Mouse (Mus musculus) forebrain, embryonic 14.5 days (tissue): ENCODE measurements around the gene Rsad1. TPM values are rescaled to one million over a fixed set of nuclear protein-coding genes. Genes with fewer than 3 reads are reported as not detected.

Experiments
- ATAC-seq: fragments of 200-750 bp; cut with Nextera tagmentation; 2 replicates; pipeline ENCODE4 v1.8.0; 2017; ENCODE audit warnings: mild to moderate bottlenecking, moderate library complexity
- DNase-seq: peaks from one replicate; pipeline ENCODE4 v3.0.0-alpha.2; 2015; ENCODE audit warnings: low spot score
- H3K27ac ChIP-seq: fragments of 300-500 bp; sonication (generic); 2 replicates; pipeline ENCODE4 v1.5.1; 2014; ENCODE audit warnings: low read depth, mild to moderate bottlenecking, control low read depth, low read length, moderate library complexity
- H3K27me3 ChIP-seq: fragments of 300-500 bp; sonication (generic); replicated peaks from 2 replicates; pipeline ENCODE4 v1.6.1; 2014; ENCODE audit warnings: low read length, control low read depth, mixed read lengths; ENCODE audit not compliant: control insufficient read depth, insufficient read depth
- H3K36me3 ChIP-seq: fragments of 300-500 bp; sonication (generic); 2 replicates; pipeline ENCODE4 v1.6.1; 2014; ENCODE audit warnings: low read length, control low read depth; ENCODE audit not compliant: control insufficient read depth, insufficient read depth
- H3K4me1 ChIP-seq: fragments of 300-500 bp; sonication (generic); 2 replicates; pipeline ENCODE4 v1.6.1; 2014; ENCODE audit warnings: antibody characterized with exemption, low read length, control low read depth; ENCODE audit not compliant: control insufficient read depth, insufficient read depth
- H3K4me2 ChIP-seq: fragments of 300-500 bp; sonication (generic); 2 replicates; pipeline ENCODE4 v1.6.1; 2014; ENCODE audit warnings: mild to moderate bottlenecking, control low read depth, low read length
- H3K4me3 ChIP-seq: fragments of 300-500 bp; sonication (generic); 2 replicates; pipeline ENCODE4 v1.5.1; 2014; ENCODE audit warnings: low read depth, low read length, control low read depth
- H3K9ac ChIP-seq: fragments of 300-500 bp; sonication (generic); 2 replicates; pipeline ENCODE4 v1.6.1; 2014; ENCODE audit warnings: mild to moderate bottlenecking, low read length, control low read depth, moderate library complexity
- H3K9me3 ChIP-seq: fragments of 300-500 bp; sonication (generic); replicated peaks from 2 replicates; pipeline ENCODE4 v1.6.1; 2016; ENCODE audit warnings: low read length, control low read depth, mixed read lengths; ENCODE audit not compliant: control insufficient read depth
- WGBS: fragments of 180-500 bp; shearing (Covaris S2); extraction: QIAGEN DNeasy Blood & Tissue Kit; methylation state at CpG from one replicate; pipeline ENCODE4 v1.1.7; 2014; 5-methylcytosine and 5-hydroxymethylcytosine counted together
- polyA plus RNA-seq: library from polyadenylated mRNA; unstranded; fragments of >200 nt; fragmentation: Nextera tagmentation; extraction: Ambion mirVana; gene quantifications from 2 replicates; pipeline ENCODE4 v1.2.1, GENCODE M21; 2014

Gene Rsad1
- polyA plus RNA-seq, 1 experiment from 2014 or later = 3.9 TPM

GRCm38 (mm10) chr11:94563383-94563782 is 14.3 kb upstream of the Rsad1 start:
- H3K9ac ChIP-seq = no peak overlapping the region
- H3K4me2 ChIP-seq = no peak overlapping the region
- peaks cover 6% of the 10 kb centered on the region; the same call in 1 of the 2 replicates for H3K4me1 ChIP-seq
- peaks cover 19% of the 10 kb centered on the region for H3K27me3 ChIP-seq
- H3K4me3 ChIP-seq = no peak overlapping the region
- no peaks in the 10 kb centered on the region for H3K9me3 ChIP-seq
- H3K36me3 ChIP-seq = 0 out of 2 replicates have a peak, but pooled peaks cover 2% of the 10 kb centered on the region
- H3K27ac ChIP-seq = no peak overlapping the region
- ATAC-seq (no peak), DNase-seq (no peak)
- 95% methylated on average over 5 of the region's 5 CpGs for WGBS

GRCm38 (mm10) chr11:94558226-94558625 is 9.2 kb upstream of the Rsad1 start:
- H3K4me2 ChIP-seq = no peak overlapping the region
- no peak overlapping the region for H3K4me3 ChIP-seq
- no peaks in the 10 kb centered on the region for H3K27me3 ChIP-seq
- WGBS = 74% methylated on average over 3 of the region's 3 CpGs
- no peaks in the 10 kb centered on the region for H3K4me1 ChIP-seq
- no peaks in the 10 kb centered on the region for H3K9me3 ChIP-seq
- 0 out of 2 replicates have a peak, but pooled peaks cover 2% of the 10 kb centered on the region for H3K36me3 ChIP-seq
- ATAC-seq = no peak
- H3K27ac ChIP-seq = no peak overlapping the region
- H3K9ac ChIP-seq = no peak overlapping the region
- peak; percentile 19 for DNase-seq

- Histone ChIP-seq H3K27ac (no peak overlapping the region), H3K27me3 (no peaks in the 10 kb centered on the region), H3K4me2 (no peak overlapping the region), H3K9ac (no peak overlapping the region), H3K4me3 (no peak overlapping the region), H3K9me3 (no peaks in the 10 kb centered on the region), H3K4me1 (no peaks in the 10 kb centered on the region), H3K36me3 (no peaks in the 10 kb centered on the region)
- DNase-seq (no peak), ATAC-seq (no peak)
- WGBS = 90% methylated on average over 5 of the region's 5 CpGs
Measured at GRCm38 (mm10) chr11:94550442-94550744, 1.3 kb upstream of the Rsad1 start.

GRCm38 (mm10) chr11:94549691-94550441 is 811 bp upstream of the Rsad1 start:
- H3K27ac ChIP-seq = no peak overlapping the region

GRCm38 (mm10) chr11:94548041-94548784 is 842 bp downstream of the Rsad1 start:
- peak; percentile 35 for ATAC-seq
- Histone ChIP-seq H3K4me1 (peaks cover 3% of the 10 kb centered on the region), H3K27ac (no peak overlapping the region; the same call in 1 of the 2 replicates), H3K36me3 (no peaks in the 10 kb centered on the region), H3K9me3 (no peaks in the 10 kb centered on the region), H3K9ac (peak overlapping the region; percentile 73), H3K27me3 (no peaks in the 10 kb centered on the region), H3K4me2 (peak overlapping the region; percentile 92), H3K4me3 (peak overlapping the region; percentile 58)
- WGBS = 14% methylated on average over 24 of the region's 24 CpGs
- DNase-seq = peak; percentile 50

More at GRCm38 (mm10) chr11:94549691-94550441, 811 bp upstream of the Rsad1 start:
- Histone ChIP-seq H3K36me3 (no peaks in the 10 kb centered on the region), H3K4me3 (no peak overlapping the region), H3K9ac (no peak overlapping the region), H3K4me2 (no peak overlapping the region), H3K4me1 (no peaks in the 10 kb centered on the region), H3K9me3 (no peaks in the 10 kb centered on the region), H3K27me3 (no peaks in the 10 kb centered on the region)
- 80% methylated on average over 10 of the region's 10 CpGs for WGBS
- no peak for ATAC-seq
- DNase-seq = no peak

GRCm38 (mm10) chr11:94547271-94547670 is 1.8 kb downstream of the Rsad1 start:
- Histone ChIP-seq H3K4me3 (no peak overlapping the region), H3K27ac (no peak overlapping the region), H3K4me2 (no peak overlapping the region), H3K27me3 (no peaks in the 10 kb centered on the region), H3K9ac (no peak overlapping the region), H3K36me3 (0 out of 2 replicates have a peak, but pooled peaks cover 3% of the 10 kb centered on the region), H3K4me1 (peaks cover 3% of the 10 kb centered on the region), H3K9me3 (no peaks in the 10 kb centered on the region)
- ATAC-seq (no peak), DNase-seq (no peak)
- whole genome bisulfite sequencing = 96% methylated on average over 6 of the region's 6 CpGs

- Histone ChIP-seq H3K9me3 (no peaks in the 10 kb centered on the region), H3K9ac (no peak overlapping the region), H3K27me3 (no peaks in the 10 kb centered on the region), H3K36me3 (0 out of 2 replicates have a peak, but pooled peaks cover 5% of the 10 kb centered on the region), H3K4me3 (no peak overlapping the region), H3K27ac (no peak overlapping the region), H3K4me1 (peaks cover 3% of the 10 kb centered on the region), H3K4me2 (no peak overlapping the region)
- DNase-seq (no peak), ATAC-seq (no peak)
- 98% methylated on average over 5 of the region's 5 CpGs for WGBS
Measured at GRCm38 (mm10) chr11:94546381-94546780, 2.7 kb downstream of the Rsad1 start.

GRCm38 (mm10) chr11:94544422-94544821 is 4.6 kb downstream of the Rsad1 start:
- Histone ChIP-seq H3K4me3 (no peak overlapping the region), H3K27me3 (no peaks in the 10 kb centered on the region), H3K4me1 (peaks cover 3% of the 10 kb centered on the region), H3K27ac (no peak overlapping the region), H3K4me2 (peak overlapping the region; percentile 16; the same call in 1 of the 2 replicates), H3K9ac (peak overlapping the region; percentile 21; the same call in 1 of the 2 replicates), H3K9me3 (no peaks in the 10 kb centered on the region), H3K36me3 (0 out of 2 replicates have a peak, but pooled peaks cover 5% of the 10 kb centered on the region)
- ATAC-seq (no peak), DNase-seq (peak; percentile 22)
- 60% methylated on average over 18 of the region's 18 CpGs for WGBS

- no peaks in the 10 kb centered on the region for H3K9me3 ChIP-seq
- no peak overlapping the region for H3K9ac ChIP-seq
- 34% methylated on average over 9 of the region's 9 CpGs for WGBS
- H3K4me3 ChIP-seq = no peak overlapping the region
- H3K27me3 ChIP-seq = no peaks in the 10 kb centered on the region
- H3K27ac ChIP-seq = no peak overlapping the region
- ATAC-seq = no peak
- DNase-seq = peak; percentile 84
- H3K4me2 ChIP-seq = 0 out of 2 replicates have a peak overlapping the region, but pooled peaks have one; percentile 16
- 0 out of 2 replicates have a peak, but pooled peaks cover 5% of the 10 kb centered on the region for H3K36me3 ChIP-seq
- peaks cover 3% of the 10 kb centered on the region for H3K4me1 ChIP-seq
Measured at GRCm38 (mm10) chr11:94543932-94544331, 5.1 kb downstream of the Rsad1 start.
